Mouse (Mus musculus) activated CD4-positive, CD25-positive, alpha-beta regulatory T cell, adult 9 weeks (primary cell): ENCODE measurements around the gene Dusp11. TPM values are rescaled to one million over a fixed set of nuclear protein-coding genes. Genes with fewer than 3 reads are reported as not detected.

Experiments used
- polyA plus RNA-seq: library from polyadenylated mRNA; unstranded; fragments of 100-300 nt; shearing (Covaris generic); gene quantifications from one replicate; pipeline ENCODE4 v1.2.1, GENCODE M21; 2017

Dusp11 gene
- polyA plus RNA-seq = 249 TPM

DNA sequence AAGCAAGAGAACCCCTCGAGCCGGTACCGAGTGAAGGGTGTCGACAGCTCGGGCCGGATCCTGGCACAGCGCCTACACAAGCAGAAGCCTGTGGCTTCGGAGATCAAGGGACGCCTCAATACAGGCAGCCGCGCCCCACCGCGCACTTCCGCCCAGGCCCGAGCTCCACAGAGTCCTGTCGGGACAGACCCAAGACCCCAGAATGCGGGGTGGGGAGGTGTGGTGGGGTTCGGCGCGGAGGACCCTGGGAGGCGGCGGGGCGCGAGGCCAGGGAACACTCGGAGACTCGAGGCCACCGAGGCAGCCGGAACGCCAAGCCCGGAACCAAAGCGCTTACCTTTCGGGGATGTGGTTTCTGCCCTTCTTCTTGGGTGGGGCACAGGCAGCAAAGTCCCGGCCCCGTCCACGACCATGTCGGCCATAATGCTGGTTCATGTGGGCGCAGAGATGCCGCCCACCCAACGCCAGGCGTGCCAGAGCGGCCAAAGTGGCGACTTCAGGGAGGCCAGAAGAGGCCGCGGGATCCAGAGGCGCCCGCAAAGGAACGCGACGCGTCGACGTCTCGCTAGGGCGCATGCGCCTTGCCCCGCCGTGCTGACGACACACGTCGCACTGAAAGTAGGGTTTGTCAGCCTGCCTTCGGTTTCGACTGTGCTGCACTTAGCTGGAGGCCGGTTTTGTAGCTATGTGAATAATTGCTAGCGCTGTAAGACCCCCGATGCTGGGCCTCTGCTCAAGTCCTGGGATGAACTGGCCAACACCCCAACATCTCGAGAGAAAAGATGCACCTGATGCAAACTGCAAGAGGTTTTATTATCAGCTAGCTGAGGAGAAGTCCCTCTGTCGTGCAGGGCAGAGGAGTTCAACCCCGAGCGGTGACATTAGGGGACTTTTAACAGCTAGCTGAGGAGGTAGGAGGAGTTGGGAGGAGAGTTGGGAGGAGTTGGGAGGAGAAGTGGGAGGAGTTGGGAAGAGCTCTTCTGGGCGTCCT lies at the start of gene Dusp11:
Gene Dusp11, minus strand, starts transcription at position 567 of the 991 bp plus-strand sequence.

DNA sequence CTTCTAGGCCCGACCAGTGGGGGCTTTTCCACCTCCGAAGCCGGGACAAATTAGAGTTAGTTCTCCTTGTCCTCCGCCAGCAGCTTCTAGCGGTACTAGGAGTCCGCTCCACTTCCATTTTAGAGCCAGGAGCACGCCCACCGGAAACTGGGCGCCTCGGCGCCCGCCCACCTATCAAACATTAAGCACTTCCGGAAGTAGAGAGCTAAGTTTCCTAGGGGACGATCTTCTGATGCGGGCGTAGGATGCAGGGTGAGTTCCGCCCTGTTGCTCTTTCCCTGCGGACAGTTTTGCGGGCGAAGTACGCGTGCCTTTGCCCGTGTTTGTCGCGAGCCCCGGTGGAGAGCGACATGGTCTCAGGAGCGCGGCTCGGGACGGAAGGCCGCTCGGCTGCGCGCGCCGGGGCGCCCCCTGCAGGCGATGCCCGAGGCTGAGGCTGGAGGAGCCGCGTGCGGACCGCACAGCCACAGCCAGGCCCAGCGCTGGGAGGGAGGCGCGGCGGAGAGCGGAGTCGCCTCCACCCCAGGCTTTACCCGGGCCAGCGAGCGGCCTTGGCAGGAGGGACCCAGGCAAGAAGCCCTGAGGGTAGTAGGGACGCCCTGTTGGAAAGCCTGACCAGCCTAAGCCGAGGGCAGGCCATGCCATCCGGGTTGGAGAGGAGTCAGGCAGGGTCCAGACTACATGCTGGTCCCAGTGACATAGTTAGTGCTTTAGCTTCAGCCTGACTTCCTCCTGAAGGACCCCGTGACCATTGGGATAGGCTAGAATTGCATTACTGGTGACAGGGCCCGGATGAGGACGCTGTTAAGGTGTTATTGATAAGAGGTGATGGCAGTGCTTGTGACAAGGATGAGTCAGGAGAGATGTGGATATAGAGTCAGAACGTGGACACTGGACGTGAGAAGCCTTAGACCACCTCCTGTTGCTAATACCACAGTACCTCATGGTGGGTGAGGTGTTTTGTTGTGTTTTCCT lies 45.6 kb downstream of the Dusp11 start, which contains the start of gene Nat8f1:
Gene Nat8f1, minus strand, starts transcription at position 149 of the 975 bp plus-strand sequence.

DNA sequence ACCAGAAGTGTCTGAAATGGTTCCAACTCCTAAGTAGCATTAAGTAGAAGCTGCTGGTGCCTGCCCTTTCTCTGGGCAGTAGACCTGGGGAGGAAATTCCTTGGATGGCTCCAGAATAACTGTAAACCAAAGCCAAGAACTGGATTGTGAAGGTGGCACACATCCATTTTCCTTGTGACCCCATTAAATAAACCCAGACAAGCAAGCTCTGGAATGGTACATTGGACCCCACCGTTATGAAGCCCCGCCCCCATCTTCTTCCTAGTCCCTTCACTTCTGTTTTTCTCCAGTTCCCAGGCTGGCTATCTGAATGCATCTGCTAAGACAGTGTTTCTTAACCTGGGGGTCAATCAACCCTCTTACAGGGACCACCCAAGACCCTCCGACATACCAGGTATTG lies 49.9 kb downstream of the Dusp11 start, which contains the start of gene Tprkb:
Gene Tprkb, plus strand, starts transcription at position 279 of the 400 bp plus-strand sequence.

DNA sequence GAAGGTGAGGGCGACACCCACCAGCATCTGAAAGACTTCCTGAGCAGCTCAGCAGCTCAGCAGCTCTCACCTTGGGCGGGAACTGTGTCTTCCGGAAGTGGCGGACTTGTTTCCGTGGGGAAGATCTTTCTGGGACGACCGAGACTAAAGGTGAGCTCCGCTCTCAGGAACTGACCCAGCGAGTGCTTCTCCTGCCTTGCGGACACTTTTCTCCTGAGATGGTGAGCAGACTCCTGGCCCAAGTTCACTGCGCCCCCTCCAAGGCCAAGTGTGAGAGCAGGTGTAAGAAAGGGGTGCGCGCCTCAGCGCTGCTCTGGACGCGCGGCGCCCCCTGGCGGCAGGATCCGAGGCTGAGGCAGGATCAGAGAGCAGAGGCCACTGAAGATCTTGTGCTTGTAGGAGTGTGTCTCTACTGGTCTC lies 56.8 kb downstream of the Dusp11 start, which contains the start of gene Nat8f4:
Gene Nat8f4, minus strand, starts transcription at position 243 of the 420 bp plus-strand sequence.

Other genes starting within 250 kb of the Dusp11 start
- gene Nat8f7, start 248.5 kb downstream of the Dusp11 start, polyA plus RNA-seq = not detected
- not detected for gene Nat8f3, start 195.9 kb downstream of the Dusp11 start, polyA plus RNA-seq
- not detected for gene Nat8f6, start 140.7 kb downstream of the Dusp11 start, polyA plus RNA-seq
- not detected for gene Nat8f5, start 140.7 kb downstream of the Dusp11 start, polyA plus RNA-seq
- gene Nat8, start 129.6 kb downstream of the Dusp11 start, polyA plus RNA-seq = not detected
- gene Nat8f2, start 92.5 kb downstream of the Dusp11 start, polyA plus RNA-seq = not detected
- 7.3 TPM for gene Nat8f4, start 56.8 kb downstream of the Dusp11 start, polyA plus RNA-seq
- gene Tprkb, start 49.8 kb downstream of the Dusp11 start, polyA plus RNA-seq = 51.9 TPM
- 11.3 TPM for gene Nat8f1, start 46.0 kb downstream of the Dusp11 start, polyA plus RNA-seq
- gene Figla, start 54.5 kb upstream of the Dusp11 start, polyA plus RNA-seq = not detected
- gene Add2, start 67.0 kb upstream of the Dusp11 start, polyA plus RNA-seq = not detected
- gene Tgfa, start 233.6 kb upstream of the Dusp11 start, polyA plus RNA-seq = not detected